In genomic region chr16:39512774-39513173, GRCm38 (mm10) we compare ENCODE assay signal across 22 mouse cellular contexts.
DNase-seq lines count a peak whose midpoint lies in the region; ATAC-seq and TF ChIP-seq lines count a peak whose summit lies in the region.
"Had no signal": no experiment of that assay in that cellular context is flagged by ENCODE, and none has a peak within 500 bp of the region (broad histone marks: within the 10 kb centered on the region; RNA-seq: fewer than 3 reads in every experiment).

No protein-coding gene starts in this region.

- peak overlapping the region; percentile 38 for H3K4me3 ChIP-seq in megakaryocyte, embryonic 14.5 days (replicated peaks)
- no peak overlapping the region for H3K4me3 ChIP-seq in liver, embryonic 12.5 days
- no peak overlapping the region for H3K4me3 ChIP-seq in kidney, embryonic 16.5 days (ENCODE audit: low read length)
- H3K4me3 ChIP-seq: embryonic facial prominence, embryonic 10.5 days; forebrain, embryonic 15.5 days; hindbrain, embryonic 13.5 days; limb, embryonic 13.5 days had no signal

- no peak for TF ChIP-seq POLR2A in brain, embryonic 14.5 days (IDR thresholded peaks at IDR 0.05; ENCODE audit: borderline replicate concordance, extremely low read depth, insufficient read depth, insufficient read length, poor library complexity, severe bottlenecking)

- no peak overlapping the region for H3K9ac ChIP-seq in liver, embryonic 12.5 days
- no peak overlapping the region for H3K9ac ChIP-seq in kidney, embryonic 16.5 days (replicated peaks; ENCODE audit: low read length)
- H3K9ac ChIP-seq: forebrain, embryonic 15.5 days; hindbrain, embryonic 13.5 days; limb, embryonic 13.5 days; lung, embryonic 14.5 days had no signal

- H3K27ac ChIP-seq in liver, embryonic 12.5 days: peak overlapping the region; percentile 64
- no peak overlapping the region for H3K27ac ChIP-seq in kidney, embryonic 16.5 days (ENCODE audit: low read length)
- H3K27ac ChIP-seq: embryonic facial prominence, embryonic 10.5 days; forebrain, embryonic 15.5 days; hindbrain, embryonic 13.5 days; limb, embryonic 13.5 days had no signal

- H3K4me1 ChIP-seq in megakaryocyte, embryonic 14.5 days: no peaks in the 10 kb centered on the region
- H3K4me1 ChIP-seq in liver, embryonic 12.5 days: peaks cover 19% of the 10 kb centered on the region
- no peaks in the 10 kb centered on the region for H3K4me1 ChIP-seq in kidney, embryonic 16.5 days (ENCODE audit: insufficient read depth, low read length)
- H3K4me1 ChIP-seq: embryonic facial prominence, embryonic 10.5 days; forebrain, embryonic 15.5 days; hindbrain, embryonic 13.5 days; limb, embryonic 13.5 days had no signal

- no peak for ATAC-seq in megakaryocyte, adult 5-6 weeks (ENCODE audit: poor library complexity, severe bottlenecking)
- peak; percentile 99 for ATAC-seq in liver, embryonic 12.5 days
- ATAC-seq in kidney, embryonic 16.5 days (ENCODE audit: low FRiP score, low TSS enrichment): no peak
- ATAC-seq: activated CD4-positive, CD25-positive, alpha-beta regulatory T cell, adult 4 months; forebrain, embryonic 15.5 days had no signal

- no peak for TF ChIP-seq CTCF in brain, embryonic 14.5 days (IDR thresholded peaks at IDR 0.05; ENCODE audit: borderline replicate concordance, extremely low read depth, insufficient read depth, insufficient read length)

- H3K36me3 ChIP-seq in megakaryocyte, embryonic 14.5 days (replicated peaks; ENCODE audit: low read length): no peaks in the 10 kb centered on the region
- no peaks in the 10 kb centered on the region for H3K36me3 ChIP-seq in liver, embryonic 12.5 days
- H3K36me3 ChIP-seq in kidney, embryonic 16.5 days (ENCODE audit: insufficient read depth, low read length): no peaks in the 10 kb centered on the region
- H3K36me3 ChIP-seq: embryonic facial prominence, embryonic 10.5 days; forebrain, embryonic 15.5 days; hindbrain, embryonic 13.5 days; limb, embryonic 13.5 days had no signal

- H3K9me3 ChIP-seq in megakaryocyte, embryonic 14.5 days: peaks cover 10% of the 10 kb centered on the region
- peaks cover 11% of the 10 kb centered on the region for H3K9me3 ChIP-seq in liver, embryonic 12.5 days (replicated peaks)
- peaks cover 5% of the 10 kb centered on the region for H3K9me3 ChIP-seq in kidney, embryonic 16.5 days (ENCODE audit: low read length)
- H3K9me3 ChIP-seq: forebrain, embryonic 15.5 days had no signal

- WGBS in liver, embryonic 12.5 days (ENCODE audit: insufficient replicate concordance): 12% methylated on average over 1 of the region's 1 CpGs
- WGBS in kidney, embryonic 16.5 days: 29% methylated on average over 1 of the region's 1 CpGs

- peak overlapping the region; percentile 47 for H3K4me2 ChIP-seq in liver, embryonic 12.5 days
- H3K4me2 ChIP-seq in kidney, embryonic 16.5 days (replicated peaks; ENCODE audit: low read depth, low read length): no peak overlapping the region
- H3K4me2 ChIP-seq: forebrain, embryonic 15.5 days; hindbrain, embryonic 13.5 days; limb, embryonic 13.5 days; lung, embryonic 14.5 days had no signal

- DNase-seq in brain, embryonic 14.5 days (ENCODE audit: low read depth): peak; percentile 42
- no peak for DNase-seq in kidney, postnatal 4 days
- DNase-seq in gastrocnemius, postnatal 10 days: no peak
- DNase-seq: adrenal gland, postnatal 10 days; cerebellum, adult 11-12 months; cerebellum, postnatal 10 days; gastrocnemius, postnatal 14 days; heart, adult 11 months; heart, postnatal 36 days; kidney, adult 2 months; kidney, postnatal 10 days; lung, embryonic 14.5 days; right cerebral cortex, postnatal 14 days had no signal

- H3K27me3 ChIP-seq in megakaryocyte, embryonic 14.5 days (replicated peaks): no peaks in the 10 kb centered on the region
- no peaks in the 10 kb centered on the region for H3K27me3 ChIP-seq in liver, embryonic 12.5 days (replicated peaks)
- no peaks in the 10 kb centered on the region for H3K27me3 ChIP-seq in kidney, embryonic 16.5 days (ENCODE audit: insufficient read depth, low read length)
- H3K27me3 ChIP-seq: forebrain, embryonic 15.5 days; hindbrain, embryonic 13.5 days; limb, embryonic 13.5 days had no signal
